Mouse (Mus musculus): ENCODE data around the gene Kirrel2.

Gene Kirrel2

DNA sequence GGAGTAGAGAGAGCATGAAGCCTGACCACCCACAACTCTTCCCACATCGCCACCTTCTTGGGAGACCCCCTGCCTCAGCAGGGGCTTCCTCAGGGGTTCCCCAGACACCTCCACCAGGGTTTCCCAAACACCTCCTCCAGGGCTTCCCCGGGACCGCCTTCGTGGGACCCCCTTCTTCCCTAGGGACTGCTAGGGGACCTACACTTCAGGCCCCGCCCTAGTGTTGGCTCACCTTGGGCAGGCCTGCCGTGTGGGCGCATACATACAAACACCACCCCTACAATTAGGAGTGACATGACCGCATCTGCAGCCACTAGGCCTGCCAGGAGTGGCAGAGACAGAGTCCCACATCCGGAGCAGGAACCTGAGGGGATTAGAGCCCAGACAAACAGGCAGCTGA lies 39.6 kb downstream of the Kirrel2 start:
- in situ Hi-C loops (cut with MboI): no loop called here

GRCm38 (mm10) chr7:30413596-30413995 lies 43.9 kb downstream of the Kirrel2 start, which contains the start of gene Tyrobp:
Gene Tyrobp (plus strand): TSS chr7:30413760.
- in situ Hi-C loops (cut with MboI): no loop called here

GRCm38 (mm10) chr7:30412735-30413147 lies 44.7 kb downstream of the Kirrel2 start:
- in situ Hi-C loops (cut with MboI): no loop called here

DNA sequence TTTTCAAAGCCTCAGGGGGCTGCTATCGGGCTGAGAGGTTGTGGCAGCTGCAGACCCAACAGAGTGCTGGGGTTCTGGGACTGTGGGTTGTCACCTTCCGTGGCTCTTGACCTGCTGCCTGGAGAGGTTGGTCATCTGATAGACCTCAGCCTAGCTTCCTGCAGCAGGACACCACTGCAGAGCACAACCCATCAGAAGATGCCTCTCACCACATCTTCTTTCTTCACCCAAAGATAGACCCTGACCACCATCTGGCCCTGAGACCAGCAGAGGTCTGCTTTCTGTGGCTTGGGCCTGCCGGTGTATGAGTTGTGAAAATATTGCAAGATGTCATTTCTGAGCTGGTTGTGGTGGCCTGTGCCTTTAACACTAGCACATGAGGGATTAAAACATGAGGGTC lies 46.5 kb downstream of the Kirrel2 start:
- in situ Hi-C loops (cut with MboI): no loop called here

GRCm38 (mm10) chr7:30409789-30410188 lies 47.7 kb downstream of the Kirrel2 start:
- in situ Hi-C loops (cut with MboI): no loop called here

- in situ Hi-C loops (cut with MboI): no loop called here
These were observed 48.9 kb downstream of the Kirrel2 start for GRCm38 (mm10) chr7:30408639-30409038.

GRCm38 (mm10) chr7:30402343-30402742 lies 55.1 kb downstream of the Kirrel2 start:
- in situ Hi-C loops (cut with MboI): no loop called here

DNA sequence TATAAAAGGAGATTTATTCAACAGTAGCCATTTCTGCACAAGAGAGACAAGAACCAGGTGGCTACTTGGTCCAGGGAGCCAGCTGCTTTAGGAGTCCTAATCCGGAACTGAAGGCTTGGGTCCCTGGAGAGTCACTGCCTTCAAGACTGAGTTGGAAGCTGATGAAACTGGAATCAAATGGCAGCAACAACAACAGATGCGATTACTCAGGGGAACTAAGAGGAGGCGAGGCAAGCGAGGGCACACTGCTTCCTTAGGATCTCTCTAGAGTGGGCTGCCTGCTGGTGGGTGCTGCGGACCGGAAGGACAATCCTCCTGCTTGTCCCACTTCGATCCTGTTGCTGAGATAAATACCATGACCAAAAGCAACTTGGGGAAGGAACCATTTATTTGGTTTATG lies 57.8 kb downstream of the Kirrel2 start:
- in situ Hi-C loops (cut with MboI): no loop called here

Data from mature B cell (primary cell).